Mouse (Mus musculus): ENCODE results near the gene Psmg3.
A peak's percentile ranks its signal among the peaks of the same experiment; 100 is the strongest.

DNA sequence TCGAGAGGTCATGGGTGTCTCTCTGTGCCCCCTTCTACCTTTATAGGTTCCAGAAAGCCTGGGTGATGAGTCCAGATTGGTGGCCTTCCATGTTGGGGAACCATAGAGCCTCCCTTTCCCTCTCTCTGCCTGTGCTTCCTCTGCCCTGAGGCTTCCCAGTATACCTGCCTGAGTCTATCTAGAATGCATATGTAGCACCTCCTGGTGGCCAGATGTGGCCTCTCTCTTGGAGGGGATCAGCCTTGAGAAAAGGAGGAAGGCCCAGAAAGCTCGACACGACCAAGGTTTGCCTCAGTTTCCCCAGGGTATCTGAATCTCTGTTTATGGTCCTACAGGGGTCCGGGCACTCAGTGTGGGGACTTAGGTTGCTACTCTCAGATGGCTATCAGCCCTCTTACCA is 7.9 kb downstream of the Psmg3 start:
- TF ChIP-seq CTCF (IDR thresholded peaks at IDR 0.05; ENCODE audit: borderline replicate concordance, insufficient read depth, low read depth, low read length) (peak; percentile 27; the same call in 1 of the 2 replicates), POLR2A (IDR thresholded peaks at IDR 0.05; ENCODE audit: borderline replicate concordance, insufficient read depth, low read length) (no peak)

All from cerebellum, adult 2 months (tissue).